Mouse (Mus musculus) intestine, postnatal 0 days (tissue): ENCODE measurements around the gene Rhod. TPM values are rescaled to one million over a fixed set of nuclear protein-coding genes. Genes with fewer than 3 reads are reported as not detected.

ENCODE experiments used
- ATAC-seq: fragments of 200-750 bp; cut with Nextera tagmentation; 2 replicates; pipeline ENCODE4 v1.8.0; 2017; ENCODE audit warnings: mild to moderate bottlenecking, moderate TSS enrichment, moderate library complexity
- H3K27ac ChIP-seq: fragments of 300-500 bp; sonication (generic); 2 replicates; pipeline ENCODE4 v1.5.1; 2014; ENCODE audit warnings: mild to moderate bottlenecking, low read depth, low read length, moderate library complexity
- H3K27me3 ChIP-seq: fragments of 300-500 bp; sonication (generic); replicated peaks from 2 replicates; pipeline ENCODE4 v1.6.1; 2014; ENCODE audit warnings: low read length, mixed read lengths; ENCODE audit not compliant: control insufficient read depth, insufficient read depth
- H3K36me3 ChIP-seq: fragments of 300-500 bp; sonication (generic); 2 replicates; pipeline ENCODE4 v1.6.1; 2014; ENCODE audit warnings: mild to moderate bottlenecking, moderate library complexity; ENCODE audit not compliant: control insufficient read depth, insufficient read depth
- H3K4me1 ChIP-seq: fragments of 300-500 bp; sonication (generic); replicated peaks from 2 replicates; pipeline ENCODE4 v1.6.1; 2014; ENCODE audit warnings: antibody characterized with exemption, low read length, mixed read lengths; ENCODE audit not compliant: control insufficient read depth, insufficient read depth
- H3K4me2 ChIP-seq: fragments of 300-500 bp; sonication (generic); replicated peaks from 2 replicates; pipeline ENCODE4 v1.6.1; 2014; ENCODE audit warnings: low read depth, mild to moderate bottlenecking, moderate library complexity
- H3K4me3 ChIP-seq: fragments of 300-500 bp; sonication (generic); 2 replicates; pipeline ENCODE4 v1.5.1; 2014; ENCODE audit warnings: low read depth, low read length
- H3K9ac ChIP-seq: fragments of 300-500 bp; sonication (generic); 2 replicates; pipeline ENCODE4 v1.6.1; 2014; ENCODE audit warnings: mild to moderate bottlenecking, low read depth, low read length
- H3K9me3 ChIP-seq: fragments of 300-500 bp; sonication (generic); 2 replicates; pipeline ENCODE4 v1.6.1; 2016; ENCODE audit warnings: mixed run types; ENCODE audit not compliant: control insufficient read depth
- CTCF ChIP-seq: sonication (generic); IDR thresholded peaks from 2 replicates; pipeline ENCODE4 v1.5.1; 2016; ENCODE audit warnings: low read depth, mild to moderate bottlenecking, control low read depth, antibody characterized with exemption, moderate library complexity
- WGBS: fragments of 180-500 bp; shearing (Covaris S2); extraction: QIAGEN DNeasy Blood & Tissue Kit; methylation state at CpG from one replicate; pipeline ENCODE4 v1.1.7; 2014; 5-methylcytosine and 5-hydroxymethylcytosine counted together
- polyA plus RNA-seq: library from polyadenylated mRNA; unstranded; fragments of >200 nt; fragmentation: Nextera tagmentation; extraction: Ambion mirVana; gene quantifications from 2 replicates; pipeline ENCODE4 v1.2.1, GENCODE M21; 2015

The Rhod gene
- polyA plus RNA-seq, 1 experiment from 2014 or later = 60.3 TPM

DNA sequence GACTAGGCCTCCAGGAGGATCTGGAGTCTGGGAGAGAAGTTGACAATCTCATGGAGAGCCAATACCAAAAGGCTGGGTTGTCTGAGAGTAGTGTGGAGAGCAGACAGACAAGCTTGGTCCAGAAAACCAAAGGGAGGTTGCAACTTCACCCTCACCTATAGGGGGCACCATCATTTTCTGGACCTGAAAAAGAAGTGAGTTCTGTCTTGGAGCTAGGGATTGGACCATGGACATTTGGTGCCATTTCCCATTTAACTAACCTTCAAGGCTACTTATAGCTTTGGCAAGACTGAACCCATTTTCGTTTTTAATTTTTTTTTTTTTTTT lies 38.9 kb upstream of the Rhod start:
- no peak overlapping the region for H3K4me3 ChIP-seq
- TF ChIP-seq CTCF = peak; percentile 63
- 39% methylated on average over 1 of the region's 1 CpGs for WGBS
- peak overlapping the region; percentile 76 for H3K4me2 ChIP-seq
- no peak for ATAC-seq
- no peak overlapping the region; the same call in 1 of the 2 replicates for H3K27ac ChIP-seq
- H3K27me3 ChIP-seq = peaks cover 31% of the 10 kb centered on the region
- no peaks in the 10 kb centered on the region for H3K36me3 ChIP-seq
- H3K9me3 ChIP-seq = no peaks in the 10 kb centered on the region
- 0 out of 2 replicates have a peak, but pooled peaks cover 4% of the 10 kb centered on the region for H3K4me1 ChIP-seq
- no peak overlapping the region for H3K9ac ChIP-seq

DNA sequence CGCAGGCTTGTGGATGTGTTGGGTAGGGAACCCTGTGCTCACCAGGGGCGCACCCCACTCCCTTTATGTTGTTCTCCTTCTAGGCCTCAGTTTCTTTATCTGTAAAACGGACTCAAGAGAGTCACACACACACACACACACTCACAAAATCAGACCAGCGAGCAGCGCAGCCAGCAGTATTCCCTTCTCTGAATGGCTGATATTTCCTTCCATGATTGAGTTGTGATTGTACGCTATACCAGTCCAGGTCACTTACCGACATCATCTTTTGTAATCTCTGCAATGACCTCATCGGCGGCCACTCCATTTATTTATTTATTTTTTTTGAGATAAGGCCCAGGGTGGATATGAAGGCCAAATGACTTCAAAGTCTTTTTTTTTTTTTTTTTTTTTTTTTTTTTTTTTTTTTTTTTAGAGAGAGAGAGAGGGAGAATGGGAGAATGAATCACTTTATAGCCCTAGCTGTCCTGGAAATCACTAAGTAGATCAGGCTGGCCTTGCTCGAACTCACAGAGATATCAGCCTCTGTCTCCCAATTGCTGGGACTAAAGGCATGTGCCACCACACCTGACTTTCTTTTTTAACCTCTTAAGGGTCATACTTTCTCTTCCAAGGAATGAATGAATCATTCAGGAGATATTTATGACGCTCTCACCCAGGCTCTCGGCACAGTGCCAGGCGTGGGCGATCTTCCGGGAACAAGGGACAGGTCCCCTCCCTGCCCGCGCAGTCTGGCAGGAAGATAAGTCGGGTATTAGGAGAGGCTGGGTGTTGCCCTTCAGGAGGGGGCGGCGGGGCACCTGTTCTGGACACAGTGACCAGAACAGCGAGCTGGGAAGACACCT lies 38.3 kb upstream of the Rhod start, which contains the start of gene Syt12:
Gene Syt12 (minus strand): TSS at position 103 of the 845 bp plus-strand sequence.
- TF ChIP-seq CTCF = no peak

DNA sequence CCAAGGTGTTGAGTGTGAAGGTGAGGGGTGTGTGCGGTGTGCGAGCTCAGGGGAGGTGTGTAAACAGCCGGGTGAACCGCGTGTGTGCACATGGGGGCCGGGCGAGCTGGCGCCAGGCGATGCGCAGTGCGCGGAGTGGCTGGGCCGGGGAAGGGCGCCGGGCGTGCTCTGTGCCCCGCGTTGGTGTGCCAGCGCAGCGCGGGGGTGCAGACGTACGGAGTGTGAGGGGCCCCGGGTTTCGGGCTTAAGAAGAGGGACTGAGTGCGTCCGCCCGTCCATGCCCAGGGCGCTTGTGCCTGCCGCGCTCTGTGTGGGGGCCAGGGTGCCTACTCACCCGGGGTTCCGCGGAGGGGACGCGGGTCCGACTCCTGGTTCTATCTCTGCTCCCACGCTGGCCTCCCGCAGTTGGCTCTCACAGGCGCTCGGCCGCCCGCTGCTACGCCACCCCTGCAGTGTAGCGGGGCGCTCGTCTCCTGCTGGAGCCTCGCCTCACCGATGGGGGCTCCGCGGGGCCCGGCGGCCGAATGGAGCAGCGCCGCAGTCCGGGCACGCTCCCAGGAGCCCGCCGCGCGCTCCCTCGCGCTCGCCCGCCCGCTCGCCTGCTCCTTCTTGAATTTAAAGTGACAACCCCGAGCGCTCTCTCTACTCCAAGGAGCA lies 37.5 kb upstream of the Rhod start:
- Histone ChIP-seq H3K9me3 (no peaks in the 10 kb centered on the region), H3K4me2 (peak overlapping the region; percentile 76), H3K27ac (no peak overlapping the region), H3K36me3 (no peaks in the 10 kb centered on the region), H3K27me3 (peaks cover 31% of the 10 kb centered on the region), H3K4me1 (0 out of 2 replicates have a peak, but pooled peaks cover 4% of the 10 kb centered on the region), H3K4me3 (peak overlapping the region; percentile 41), H3K9ac (peak overlapping the region; percentile 54)
- ATAC-seq = 0 out of 2 replicates have a peak, but pooled peaks have one; percentile 9
- TF ChIP-seq CTCF = peak; percentile 9; the same call in 1 of the 2 replicates
- under 1% methylated on average over 63 of the region's 70 CpGs for WGBS

More for the DNA sequence above, 38.3 kb upstream of the Rhod start, which contains the start of gene Syt12:
- H3K9me3 ChIP-seq = no peaks in the 10 kb centered on the region
- peak within 1 kb of the TSS; percentile 41 for H3K4me3 ChIP-seq
- 0 out of 2 replicates have a peak, but pooled peaks cover 4% of the 10 kb centered on the region for H3K4me1 ChIP-seq
- 15% methylated on average over 21 of the region's 21 CpGs for WGBS
- ATAC-seq = peak; percentile 86
- peak within 1 kb of the TSS; percentile 54 for H3K9ac ChIP-seq
- no peak within 1 kb of the TSS; the same call in 1 of the 2 replicates for H3K27ac ChIP-seq
- H3K36me3 ChIP-seq = no peaks in the 10 kb centered on the region
- peak within 1 kb of the TSS; percentile 76 for H3K4me2 ChIP-seq
- H3K27me3 ChIP-seq = peaks cover 31% of the 10 kb centered on the region

- H3K4me3 ChIP-seq = no peak overlapping the region
- H3K9me3 ChIP-seq = no peaks in the 10 kb centered on the region
- 86% methylated on average over 11 of the region's 11 CpGs for WGBS
- H3K36me3 ChIP-seq = no peaks in the 10 kb centered on the region
- 0 out of 2 replicates have a peak, but pooled peaks cover 4% of the 10 kb centered on the region for H3K4me1 ChIP-seq
- no peak for TF ChIP-seq CTCF
- H3K27me3 ChIP-seq = peaks cover 31% of the 10 kb centered on the region
- H3K9ac ChIP-seq = no peak overlapping the region
- ATAC-seq = no peak
- no peak overlapping the region for H3K4me2 ChIP-seq
- no peak overlapping the region for H3K27ac ChIP-seq
Measured at GRCm38 (mm10) chr19:4475224-4475925, 36.1 kb upstream of the Rhod start.

GRCm38 (mm10) chr19:4474739-4475138 lies 35.5 kb upstream of the Rhod start:
- peaks cover 31% of the 10 kb centered on the region for H3K27me3 ChIP-seq
- H3K4me1 ChIP-seq = 0 out of 2 replicates have a peak, but pooled peaks cover 4% of the 10 kb centered on the region
- H3K9me3 ChIP-seq = no peaks in the 10 kb centered on the region
- no peak overlapping the region for H3K27ac ChIP-seq
- H3K4me3 ChIP-seq = no peak overlapping the region
- no peak for ATAC-seq
- 63% methylated on average over 3 of the region's 3 CpGs for WGBS
- H3K36me3 ChIP-seq = no peaks in the 10 kb centered on the region
- no peak overlapping the region for H3K4me2 ChIP-seq
- TF ChIP-seq CTCF = no peak
- H3K9ac ChIP-seq = no peak overlapping the region
